Mouse (Mus musculus) mammary gland, adult 2 months (tissue): Measurements from ENCODE around the gene Gm42688. TPM values are rescaled to one million over a fixed set of nuclear protein-coding genes. Genes with fewer than 3 reads are reported as not detected.

Experiments
- polyA plus RNA-seq: library from polyadenylated mRNA; depleted of rRNA; stranded (reverse); fragments of >200 nt; gene quantifications from 2 replicates; pipeline ENCODE4 v1.2.3, GENCODE M21; 2012; ENCODE audit warnings: low replicate concordance; rRNA removed

Gm42688 gene
- polyA plus RNA-seq = 4.1 and 5.1 TPM in 2 replicates

GRCm38 (mm10) chr6:83101316-83101687, at the start of gene Gm42688, which contains the start of gene Ccdc142:
Gm42688 (plus strand) TSS chr6:83101617.
Ccdc142 (plus strand) TSS chr6:83101601.

GRCm38 (mm10) chr6:83054074-83054851, 47.2 kb upstream of the Gm42688 start, which contains the start of gene Aup1:
Aup1 (plus strand) TSS chr6:83054521.

GRCm38 (mm10) chr6:83054871-83055431, 46.5 kb upstream of the Gm42688 start, which contains the start of gene Htra2:
Htra2 (minus strand) TSS chr6:83055273.

DNA sequence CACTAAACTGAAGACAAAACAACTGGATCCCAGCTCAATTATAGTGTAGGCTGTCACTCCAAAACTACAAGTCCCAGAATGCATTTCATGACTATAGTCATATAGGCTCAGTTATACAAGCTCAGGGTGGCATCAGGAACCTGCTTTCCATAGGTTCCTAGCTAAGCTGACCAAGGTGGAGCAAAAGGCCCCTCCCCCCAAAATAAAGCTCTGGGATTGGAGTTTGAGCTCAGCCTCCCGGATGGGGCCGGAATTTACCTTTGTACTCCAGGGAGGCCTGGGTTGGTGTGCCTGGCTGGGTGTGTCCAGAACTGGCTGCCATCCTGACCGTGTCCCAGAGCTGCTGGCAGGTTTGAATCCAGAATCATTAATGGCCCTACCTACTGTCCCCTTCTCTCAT, 43.6 kb upstream of the Gm42688 start, which contains the start of gene Dqx1:
TSS of gene Dqx1 (plus strand) at position 55 of the 400 bp plus-strand sequence.

DNA sequence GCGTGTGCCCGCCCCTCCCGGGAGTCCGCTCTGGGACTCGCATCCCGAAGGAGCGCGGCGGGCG, 31.3 kb upstream of the Gm42688 start, which contains the start of gene Tlx2:
TSS of gene Tlx2 (minus strand) at position 47 of the 64 bp plus-strand sequence.

DNA sequence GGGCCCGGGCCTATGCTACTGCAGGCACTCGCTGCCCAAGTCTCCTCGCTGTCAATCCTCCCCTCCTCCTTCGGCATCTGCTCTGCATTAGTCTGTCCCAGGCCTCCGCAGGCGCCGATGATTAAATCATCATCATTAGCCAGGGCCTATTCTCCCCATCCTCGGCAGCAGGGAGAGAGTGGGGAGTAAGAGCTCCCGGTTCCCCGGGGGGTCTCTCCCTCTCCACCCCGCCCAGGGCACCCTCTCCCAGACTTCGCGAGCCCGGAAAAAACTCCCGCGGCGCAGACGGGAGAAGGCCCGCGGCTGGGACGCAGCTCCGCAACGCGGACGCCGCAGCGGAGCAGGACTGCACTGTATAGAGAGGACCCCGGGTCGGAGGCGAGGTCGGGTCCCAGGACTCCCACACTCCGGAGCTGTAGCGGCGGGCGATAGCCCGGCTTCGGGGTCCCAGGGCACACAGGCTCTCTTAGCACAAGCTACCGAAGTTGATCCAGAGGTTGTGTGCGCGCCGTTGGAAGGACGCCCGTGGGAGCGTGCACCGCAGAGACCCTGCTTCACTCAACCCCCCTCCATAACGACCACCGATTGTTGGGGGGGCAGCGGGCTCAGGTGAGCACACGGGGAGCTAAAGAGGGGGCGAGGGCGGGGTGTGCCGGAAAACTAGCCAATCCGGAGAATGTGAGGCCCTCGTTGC, 23.6 kb upstream of the Gm42688 start, which contains the start of gene Pcgf1:
TSS of gene Pcgf1 (plus strand) at position 240 of the 694 bp plus-strand sequence.

DNA sequence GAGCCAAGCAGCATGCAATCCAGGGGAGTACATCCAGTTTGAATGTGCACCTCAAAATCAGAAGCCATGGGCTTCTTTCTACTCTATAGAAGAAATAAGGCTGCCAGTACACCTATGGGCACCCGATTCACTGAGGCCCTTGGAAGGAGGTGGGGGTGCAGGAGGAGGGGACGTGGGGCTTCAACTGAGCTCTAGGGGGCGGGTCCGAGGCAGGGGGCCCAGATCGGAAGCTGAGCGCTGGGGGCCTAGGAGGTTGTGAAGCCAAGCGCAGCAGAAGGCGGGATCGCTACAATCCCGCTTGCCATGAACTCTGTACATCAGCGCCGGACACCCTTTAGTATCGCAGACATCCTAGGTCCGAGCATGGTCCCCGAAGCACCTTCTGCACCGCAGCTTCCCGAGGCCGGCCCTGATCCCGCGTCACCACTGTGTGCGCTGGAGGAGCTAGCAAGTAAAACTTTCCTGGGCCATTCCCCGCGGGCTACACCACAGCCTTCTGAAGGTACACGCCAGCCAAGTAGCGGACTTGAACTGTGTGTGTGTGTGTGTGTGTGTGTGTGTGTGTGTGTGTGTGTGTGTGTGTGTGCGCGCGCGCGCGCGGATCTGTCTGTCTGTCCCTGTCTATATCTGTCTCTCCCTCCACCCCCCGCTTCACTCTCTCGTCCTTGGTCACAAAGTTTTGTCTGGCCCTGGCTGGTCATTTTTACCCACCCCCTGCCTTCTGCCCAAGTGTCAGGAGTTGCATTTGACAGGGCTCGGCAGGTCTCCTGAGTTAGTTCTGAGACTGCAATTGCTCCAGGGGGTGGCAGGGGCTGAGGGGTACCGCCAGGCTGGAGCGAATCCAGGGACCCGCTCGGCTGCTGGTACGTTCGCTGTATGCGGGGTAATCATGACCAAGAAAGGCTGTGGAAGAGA, 15.0 kb upstream of the Gm42688 start, which contains the start of gene Lbx2:
TSS of gene Lbx2 (plus strand) at position 247 of the 915 bp plus-strand sequence.

DNA sequence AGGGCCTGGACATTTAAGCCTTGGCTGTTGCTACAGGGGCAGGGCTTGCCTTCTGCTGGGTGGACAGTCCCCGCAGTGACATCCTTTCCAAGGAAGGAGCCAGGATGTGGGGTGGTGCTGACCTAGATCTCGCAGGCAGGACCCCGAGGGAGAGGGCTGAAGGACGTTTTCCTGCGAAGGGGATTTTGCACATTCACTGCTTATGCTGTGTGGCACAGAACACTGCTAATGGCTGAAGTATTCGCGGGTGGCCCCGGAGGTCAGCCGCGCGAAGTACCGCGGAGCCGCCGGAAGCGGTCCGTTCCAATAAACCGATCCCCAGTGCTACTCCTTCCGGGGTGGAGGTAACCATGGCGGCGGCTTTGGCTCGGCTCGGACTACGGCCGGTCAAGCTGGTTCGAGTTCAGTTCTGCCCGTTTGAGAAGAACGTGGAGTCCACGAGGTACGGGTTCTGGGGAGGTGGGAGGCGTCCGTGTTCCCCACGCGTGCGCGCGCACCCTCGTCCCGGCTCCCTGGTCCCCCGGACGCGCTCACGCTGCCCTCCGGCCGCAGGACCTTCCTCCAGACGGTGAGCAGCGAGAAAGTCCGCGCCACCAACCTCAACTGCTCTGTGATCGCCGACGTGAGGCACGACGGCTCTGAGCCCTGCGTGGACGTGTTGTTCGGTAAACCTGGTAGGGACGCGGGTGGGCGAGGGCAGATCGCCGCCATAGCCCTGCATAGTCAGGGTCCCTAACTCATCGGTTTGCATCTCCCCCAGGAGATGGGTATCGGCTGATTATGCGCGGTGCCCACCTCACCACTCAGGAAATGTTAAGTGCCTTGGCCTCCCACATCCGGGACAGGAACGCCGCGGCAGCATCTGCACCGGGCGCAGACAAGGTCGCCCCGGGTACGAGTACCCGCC, 7.6 kb downstream of the Gm42688 start, which contains the start of gene Mrpl53:
TSS of gene Mrpl53 (plus strand) at position 279 of the 907 bp plus-strand sequence.

DNA sequence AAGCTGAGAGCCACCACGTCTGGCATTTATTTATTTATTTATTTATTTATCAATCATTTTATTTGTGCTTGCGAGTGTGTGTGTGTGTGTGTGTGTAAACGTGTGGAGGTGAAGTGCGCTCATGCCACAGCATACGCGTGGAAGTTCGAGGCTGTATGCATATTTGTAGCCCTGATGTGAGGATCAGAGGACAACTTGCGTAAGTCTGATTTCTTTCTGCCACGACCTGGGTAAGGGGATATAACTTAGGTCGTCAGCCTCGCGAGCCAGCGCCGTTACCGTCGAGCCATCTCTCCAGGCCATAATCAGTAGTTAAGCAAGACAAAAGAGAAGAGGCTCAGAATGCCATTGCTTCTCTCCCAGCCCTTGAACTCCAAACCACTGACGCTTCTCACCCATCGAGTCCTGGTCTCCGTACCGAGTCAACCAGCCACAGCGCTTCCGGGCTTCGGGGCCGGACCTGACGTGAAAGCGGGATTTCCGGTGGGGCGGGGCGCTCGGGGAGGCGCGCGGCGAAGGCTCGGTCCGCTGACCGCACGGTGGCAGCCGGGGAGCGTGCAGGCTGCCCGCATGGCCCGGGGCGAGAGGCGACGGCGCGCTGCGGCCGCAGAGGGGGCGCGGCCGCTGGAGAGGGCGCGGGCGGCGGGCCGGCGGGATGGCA, 13.7 kb downstream of the Gm42688 start, which contains the start of gene Mogs:
TSS of gene Mogs (plus strand) at position 486 of the 661 bp plus-strand sequence.

DNA sequence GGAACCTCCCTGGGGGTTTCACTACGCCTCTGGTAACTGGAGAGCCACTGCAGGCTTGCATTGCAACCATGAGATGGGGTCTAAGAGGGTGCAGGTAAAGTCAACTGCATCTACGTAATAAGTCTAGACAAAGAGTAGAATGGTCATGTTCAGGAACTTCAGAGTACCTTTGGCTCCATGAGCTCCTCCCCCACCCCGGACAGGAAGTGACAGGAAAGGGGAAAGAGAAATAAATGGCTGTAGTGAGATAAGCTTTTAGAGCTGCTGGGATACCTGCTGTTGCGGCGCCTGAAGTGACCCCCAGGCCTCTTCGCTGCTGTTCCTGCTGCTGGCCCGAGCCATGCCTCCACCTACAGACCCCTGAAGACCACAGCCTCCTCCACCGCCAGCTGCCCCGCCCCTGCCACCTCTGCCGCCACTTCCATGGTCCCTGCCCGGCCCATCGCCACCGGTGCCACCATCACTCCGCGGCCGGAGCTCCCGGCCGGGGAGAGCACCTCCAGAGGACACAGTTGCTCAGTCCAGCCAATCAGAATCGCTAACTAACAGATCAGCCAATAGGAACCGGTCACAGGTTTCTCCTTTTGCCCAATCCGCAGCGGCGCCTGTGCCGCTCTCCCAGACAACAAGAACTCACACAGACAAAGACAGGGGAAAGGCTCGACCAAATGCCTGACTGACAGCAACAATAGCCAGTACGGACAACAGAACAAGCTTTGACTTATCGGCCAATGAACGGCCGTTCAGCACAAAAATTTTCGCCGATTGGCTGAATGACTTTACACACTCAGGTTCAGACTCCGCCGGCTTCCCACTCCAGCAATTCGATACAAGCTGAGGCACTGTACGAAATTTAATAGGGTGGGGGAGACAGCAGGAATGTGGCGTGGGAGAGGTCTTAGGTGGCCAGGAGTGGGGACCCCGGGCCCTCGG, 19.8 kb downstream of the Gm42688 start, which contains the start of gene Wbp1:
TSS of gene Wbp1 (minus strand) at position 630 of the 933 bp plus-strand sequence.

GRCm38 (mm10) chr6:83125331-83125730, 23.9 kb downstream of the Gm42688 start, which contains the start of gene Ino80b:
Ino80b (minus strand) TSS chr6:83125431.

DNA sequence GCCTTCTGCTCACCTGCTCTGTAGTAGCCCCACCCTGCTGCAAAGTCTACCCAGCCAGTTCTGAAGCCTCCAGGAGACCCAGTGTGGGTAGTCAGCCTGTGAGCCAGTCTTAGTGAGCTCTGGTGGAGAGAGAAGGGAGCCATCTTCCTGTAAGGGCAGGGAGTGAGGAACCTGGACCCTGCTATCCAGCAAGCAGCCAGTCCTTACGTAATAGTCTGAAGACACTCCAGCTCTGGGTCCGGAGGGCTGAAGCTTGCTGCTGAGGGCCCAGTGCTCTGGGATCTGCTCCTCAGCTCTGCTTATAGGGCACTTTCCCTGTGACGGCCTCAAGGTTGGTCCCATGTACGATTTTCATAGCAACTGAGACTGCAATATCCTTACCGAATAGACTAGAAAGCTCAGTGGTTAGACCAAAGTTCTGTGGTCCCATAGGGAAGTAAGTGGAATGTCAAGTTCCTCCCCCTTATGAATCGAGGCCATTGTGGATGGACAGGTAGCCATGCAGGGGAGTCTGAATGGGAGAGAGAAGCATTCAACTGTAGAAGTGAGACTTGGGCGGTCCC, 33.6 kb downstream of the Gm42688 start, which contains the start of gene Rtkn:
TSS of gene Rtkn (plus strand) at position 513 of the 563 bp plus-strand sequence.

GRCm38 (mm10) chr6:83156259-83156684, 54.9 kb downstream of the Gm42688 start, which contains the start of the genes Wdr54 and 1700003E16Rik:
Wdr54 (minus strand) TSS chr6:83156397.
1700003E16Rik (plus strand) TSS chr6:83156404.

Other genes starting within 250 kb of the Gm42688 start
- 2.1 and 4.5 TPM in 2 replicates for gene Sema4f, start 161.8 kb upstream of the Gm42688 start, polyA plus RNA-seq
- gene M1ap, start 154.7 kb upstream of the Gm42688 start, polyA plus RNA-seq = 0.59 and 2.0 TPM in 2 replicates
- gene Dok1, start 68.1 kb upstream of the Gm42688 start, polyA plus RNA-seq = 8.9 and 18.2 TPM in 2 replicates
- gene Loxl3, start 67.4 kb upstream of the Gm42688 start, polyA plus RNA-seq = 9.9 and 12.4 TPM in 2 replicates
- gene Aup1, start 47.1 kb upstream of the Gm42688 start, polyA plus RNA-seq = 469 and 806 TPM in 2 replicates
- gene Htra2, start 46.3 kb upstream of the Gm42688 start, polyA plus RNA-seq = 55.0 and 63.3 TPM in 2 replicates
- gene Dqx1, start 43.8 kb upstream of the Gm42688 start, polyA plus RNA-seq = 2.9 and 4.2 TPM in 2 replicates
- gene Tlx2, start 31.3 kb upstream of the Gm42688 start, polyA plus RNA-seq = 0.80 TPM in 1 of 2 replicates, not detected in the other
- gene Pcgf1, start 23.7 kb upstream of the Gm42688 start, polyA plus RNA-seq = 13.3 and 20.8 TPM in 2 replicates
- 2.1 and 2.8 TPM in 2 replicates for gene Lbx2, start 15.2 kb upstream of the Gm42688 start, polyA plus RNA-seq
- 7.9 and 17.1 TPM in 2 replicates for gene Ccdc142, start within 50 bp of the Gm42688 start, polyA plus RNA-seq
- 53.5 and 79.1 TPM in 2 replicates for gene Mrpl53, start 7.4 kb downstream of the Gm42688 start, polyA plus RNA-seq
- gene Mogs, start 13.9 kb downstream of the Gm42688 start, polyA plus RNA-seq = 55.4 and 72.6 TPM in 2 replicates
- 188 and 203 TPM in 2 replicates for gene Wbp1, start 19.9 kb downstream of the Gm42688 start, polyA plus RNA-seq
- 15.1 and 82.3 TPM in 2 replicates for gene Ino80b, start 23.8 kb downstream of the Gm42688 start, polyA plus RNA-seq
- 67.9 and 77.1 TPM in 2 replicates for gene Rtkn, start 33.8 kb downstream of the Gm42688 start, polyA plus RNA-seq
- gene Wdr54, start 54.8 kb downstream of the Gm42688 start, polyA plus RNA-seq = 2.2 and 2.8 TPM in 2 replicates
- gene 1700003E16Rik, start 54.8 kb downstream of the Gm42688 start, polyA plus RNA-seq = 0.06 and 0.10 TPM in 2 replicates
- gene Dctn1, start 64.3 kb downstream of the Gm42688 start, polyA plus RNA-seq = 128 and 171 TPM in 2 replicates
- gene Slc4a5, start 118.2 kb downstream of the Gm42688 start, polyA plus RNA-seq = 0.10 and 0.26 TPM in 2 replicates
- 4.0 and 4.8 TPM in 2 replicates for gene Mthfd2, start 224.3 kb downstream of the Gm42688 start, polyA plus RNA-seq
- 31.8 and 47.6 TPM in 2 replicates for gene Mob1a, start 224.4 kb downstream of the Gm42688 start, polyA plus RNA-seq
- 10.8 and 32.7 TPM in 2 replicates for gene Bola3, start 247.5 kb downstream of the Gm42688 start, polyA plus RNA-seq